Mouse (Mus musculus): ENCODE results near the gene Aloxe3. TPM values are rescaled to one million over a fixed set of nuclear protein-coding genes. Genes with fewer than 3 reads are reported as not detected.

The Aloxe3 gene
- polyA plus RNA-seq (2017; shearing (Covaris generic)): 0.10 TPM

GRCm38 (mm10) chr11:69125852-69125918, at the start of gene Aloxe3:
Aloxe3 (plus strand) TSS chr11:69125896.

GRCm38 (mm10) chr11:69088103-69088855, 37.4 kb upstream of the Aloxe3 start, which contains the start of gene Vamp2:
Vamp2 (plus strand) TSS chr11:69088490.

GRCm38 (mm10) chr11:69094697-69095429, 30.8 kb upstream of the Aloxe3 start, which contains the start of gene Per1:
Per1 (plus strand) TSS chr11:69095217.

GRCm38 (mm10) chr11:69120221-69121000, 5.3 kb upstream of the Aloxe3 start, which contains the start of gene Hes7:
Hes7 (plus strand) TSS chr11:69120404.

GRCm38 (mm10) chr11:69122336-69122951, 3.3 kb upstream of the Aloxe3 start, which contains the start of gene 9130213A22Rik:
9130213A22Rik (minus strand) TSS chr11:69122589.

GRCm38 (mm10) chr11:69156800-69157199, 31.1 kb downstream of the Aloxe3 start, which contains the start of gene Alox12b:
Alox12b (plus strand) TSS chr11:69156989.

GRCm38 (mm10) chr11:69197743-69198142, 72.0 kb downstream of the Aloxe3 start, which contains the start of gene Alox8:
Alox8 (minus strand) TSS chr11:69197843.

Other genes with a start within 250 kb of the Aloxe3 start
- not detected for gene Rnf222, start 237.3 kb upstream of the Aloxe3 start, polyA plus RNA-seq (2017; shearing (Covaris generic))
- gene Rpl26, start 224.3 kb upstream of the Aloxe3 start, polyA plus RNA-seq (2017; shearing (Covaris generic)): 813 TPM
- gene Odf4, start 198.8 kb upstream of the Aloxe3 start, polyA plus RNA-seq (2017; shearing (Covaris generic)): not detected
- gene Arhgef15, start 168.4 kb upstream of the Aloxe3 start, polyA plus RNA-seq (2017; shearing (Covaris generic)): 0.16 TPM
- gene Slc25a35, start 157.8 kb upstream of the Aloxe3 start, polyA plus RNA-seq (2017; shearing (Covaris generic)): 11.0 TPM
- 35.2 TPM for gene Rangrf, start 150.7 kb upstream of the Aloxe3 start, polyA plus RNA-seq (2017; shearing (Covaris generic))
- 5.3 TPM for gene Pfas, start 117.4 kb upstream of the Aloxe3 start, polyA plus RNA-seq (2017; shearing (Covaris generic))
- 29.3 TPM for gene Ctc1, start 110.0 kb upstream of the Aloxe3 start, polyA plus RNA-seq (2017; shearing (Covaris generic))
- gene Aurkb, start 80.2 kb upstream of the Aloxe3 start, polyA plus RNA-seq (2017; shearing (Covaris generic)): 11.1 TPM
- gene Borcs6, start 66.2 kb upstream of the Aloxe3 start, polyA plus RNA-seq (2017; shearing (Covaris generic)): 6.5 TPM
- 3.6 TPM for gene Tmem107, start 55.1 kb upstream of the Aloxe3 start, polyA plus RNA-seq (2017; shearing (Covaris generic))
- gene Vamp2, start 37.4 kb upstream of the Aloxe3 start, polyA plus RNA-seq (2017; shearing (Covaris generic)): 71.4 TPM
- gene Per1, start 30.7 kb upstream of the Aloxe3 start, polyA plus RNA-seq (2017; shearing (Covaris generic)): 9.8 TPM
- not detected for gene Hes7, start 5.5 kb upstream of the Aloxe3 start, polyA plus RNA-seq (2017; shearing (Covaris generic))
- 0.18 TPM for gene 9130213A22Rik, start 3.3 kb upstream of the Aloxe3 start, polyA plus RNA-seq (2017; shearing (Covaris generic))
- not detected for gene Alox12b, start 31.1 kb downstream of the Aloxe3 start, polyA plus RNA-seq (2017; shearing (Covaris generic))
- gene Alox8, start 71.9 kb downstream of the Aloxe3 start, polyA plus RNA-seq (2017; shearing (Covaris generic)): 13.7 TPM
- gene Gucy2e, start 111.1 kb downstream of the Aloxe3 start, polyA plus RNA-seq (2017; shearing (Covaris generic)): 0.12 TPM
- gene Cntrob, start 197.9 kb downstream of the Aloxe3 start, polyA plus RNA-seq (2017; shearing (Covaris generic)): 15.9 TPM
- gene Trappc1, start 198.1 kb downstream of the Aloxe3 start, polyA plus RNA-seq (2017; shearing (Covaris generic)): 106 TPM
- 2.9 TPM for gene Kcnab3, start 200.4 kb downstream of the Aloxe3 start, polyA plus RNA-seq (2017; shearing (Covaris generic))
- 5.1 TPM for gene Rnf227, start 214.6 kb downstream of the Aloxe3 start, polyA plus RNA-seq (2017; shearing (Covaris generic))
- 111 TPM for gene Chd3, start 243.5 kb downstream of the Aloxe3 start, polyA plus RNA-seq (2017; shearing (Covaris generic))

Measured in inflammation-experienced regulatory T-cells, adult 16 weeks (primary cell).